ENCODE assay signal across 32 mouse cellular contexts in the genomic region with DNA sequence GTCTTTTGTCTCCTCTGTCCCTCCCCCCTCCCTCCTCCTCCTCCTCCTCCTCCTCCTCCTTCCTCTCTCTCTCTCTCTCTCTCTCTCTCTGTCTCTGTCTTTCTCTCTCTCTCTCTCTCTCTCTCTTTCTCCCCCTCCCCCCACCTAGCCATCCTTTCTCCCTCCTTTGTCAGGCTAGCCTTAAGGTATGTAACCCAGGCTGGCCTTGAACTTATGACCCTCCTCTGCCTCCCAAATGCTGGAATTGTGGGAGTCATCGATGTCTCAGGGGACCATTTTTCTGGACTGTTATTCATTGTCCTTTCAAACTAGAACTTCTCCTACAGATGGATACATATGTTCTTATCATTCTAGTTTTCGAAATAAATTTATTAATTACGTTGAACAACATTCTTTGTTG.
"Had no signal": no experiment of that assay in that cellular context is flagged by ENCODE, and none has a peak within 500 bp of the region (broad histone marks: within the 10 kb centered on the region; RNA-seq: fewer than 3 reads in every experiment).

No protein-coding gene starts in this region.

- H3K4me3 ChIP-seq: left cerebral cortex, adult 2 months; limb, embryonic 10.5 days; limb, embryonic 12.5 days; limb, embryonic 13.5 days; limb, embryonic 15.5 days; liver, embryonic 12.5 days; liver, embryonic 13.5 days; liver, embryonic 15.5 days; lung, embryonic 15.5 days; megakaryocyte, embryonic 14.5 days; midbrain, embryonic 10.5 days; midbrain, embryonic 12.5 days; midbrain, embryonic 13.5 days; midbrain, embryonic 15.5 days; myocyte; neural tube, embryonic 12.5 days; neural tube, embryonic 13.5 days had no signal

- H3K9me3 ChIP-seq: limb, embryonic 10.5 days; limb, embryonic 12.5 days; limb, embryonic 13.5 days; limb, embryonic 15.5 days; liver, embryonic 12.5 days; liver, embryonic 13.5 days; liver, embryonic 15.5 days; lung, embryonic 15.5 days; megakaryocyte, embryonic 14.5 days; midbrain, embryonic 10.5 days; midbrain, embryonic 12.5 days; midbrain, embryonic 13.5 days; midbrain, embryonic 15.5 days; neural tube, embryonic 12.5 days; neural tube, embryonic 13.5 days had no signal

- H3K36me3 ChIP-seq: limb, embryonic 12.5 days; limb, embryonic 13.5 days; limb, embryonic 15.5 days; liver, embryonic 12.5 days; liver, embryonic 13.5 days; liver, embryonic 15.5 days; lung, embryonic 15.5 days; midbrain, embryonic 10.5 days; midbrain, embryonic 12.5 days; midbrain, embryonic 13.5 days; midbrain, embryonic 15.5 days; neural tube, embryonic 12.5 days; neural tube, embryonic 13.5 days had no signal

- H3K27me3 ChIP-seq: limb, embryonic 12.5 days; limb, embryonic 13.5 days; limb, embryonic 15.5 days; liver, embryonic 12.5 days; liver, embryonic 13.5 days; liver, embryonic 15.5 days; lung, embryonic 15.5 days; midbrain, embryonic 12.5 days; midbrain, embryonic 13.5 days; midbrain, embryonic 15.5 days; neural tube, embryonic 12.5 days; neural tube, embryonic 13.5 days had no signal

- H3K27ac ChIP-seq: left cerebral cortex, adult 2 months; limb, embryonic 10.5 days; limb, embryonic 12.5 days; limb, embryonic 13.5 days; limb, embryonic 15.5 days; liver, embryonic 12.5 days; liver, embryonic 13.5 days; liver, embryonic 14.5 days; liver, embryonic 15.5 days; lung, embryonic 15.5 days; macrophage; midbrain, embryonic 10.5 days; midbrain, embryonic 12.5 days; midbrain, embryonic 13.5 days; midbrain, embryonic 15.5 days; neural tube, embryonic 12.5 days; neural tube, embryonic 13.5 days had no signal

- H3K4me2 ChIP-seq: limb, embryonic 12.5 days; limb, embryonic 13.5 days; limb, embryonic 15.5 days; liver, embryonic 11.5 days; liver, embryonic 12.5 days; liver, embryonic 13.5 days; liver, embryonic 15.5 days; lung, embryonic 14.5 days; lung, embryonic 15.5 days; midbrain, embryonic 12.5 days; midbrain, embryonic 13.5 days; midbrain, embryonic 15.5 days; neural tube, embryonic 12.5 days; neural tube, embryonic 13.5 days had no signal

- H3K9ac ChIP-seq: limb, embryonic 12.5 days; limb, embryonic 13.5 days; limb, embryonic 15.5 days; liver, embryonic 12.5 days; liver, embryonic 13.5 days; liver, embryonic 14.5 days; liver, embryonic 15.5 days; liver, postnatal 0 days; lung, embryonic 14.5 days; lung, embryonic 15.5 days; midbrain, embryonic 12.5 days; midbrain, embryonic 13.5 days; midbrain, embryonic 15.5 days; neural tube, embryonic 12.5 days; neural tube, embryonic 13.5 days had no signal

- DNase-seq: left cerebral cortex, postnatal 4 days; liver; liver, embryonic 13.5 days; liver, postnatal 0 days; lung, adult 18-20 months; lung, adult 2 months; lung, embryonic 14.5 days; lung, postnatal 10 days; lung, postnatal 14 days; lung, postnatal 36 days; lung, postnatal 4 days had no signal

- ATAC-seq: liver, embryonic 12.5 days; liver, postnatal 0 days; lung, postnatal 0 days; midbrain, embryonic 13.5 days; midbrain, embryonic 15.5 days; midbrain, embryonic 16.5 days had no signal

- H3K4me1 ChIP-seq: limb, embryonic 13.5 days; limb, embryonic 15.5 days; liver, embryonic 12.5 days; lung, embryonic 15.5 days; megakaryocyte, embryonic 14.5 days; midbrain, embryonic 10.5 days; midbrain, embryonic 12.5 days; midbrain, embryonic 13.5 days; midbrain, embryonic 15.5 days; neural tube, embryonic 12.5 days had no signal
